Mouse (Mus musculus): ENCODE results near the gene Man1a2. TPM values are rescaled to one million over a fixed set of nuclear protein-coding genes. Genes with fewer than 3 reads are reported as not detected.

Gene Man1a2
- polyA plus RNA-seq, 1 experiment from 2014 or later = 42.4 TPM

DNA sequence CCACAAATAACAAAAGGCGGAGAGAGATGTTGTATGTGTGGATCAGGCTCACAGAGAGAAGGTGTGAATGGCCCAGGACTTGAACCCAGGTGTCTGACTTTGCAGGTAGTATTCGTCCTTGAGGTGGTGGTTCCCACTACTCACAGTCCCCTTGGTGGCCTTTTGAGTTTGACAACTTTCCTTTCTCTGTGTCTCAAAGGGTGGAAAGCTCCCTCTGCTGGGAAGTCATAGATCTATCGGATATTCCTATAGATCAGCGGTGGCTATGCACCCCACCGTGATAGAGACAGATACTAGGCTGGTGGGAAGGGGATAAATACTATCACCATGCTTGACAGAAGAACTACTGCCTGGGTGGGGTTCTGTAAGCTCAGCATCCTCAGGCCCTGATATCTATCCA lies 130.5 kb downstream of the Man1a2 start:
- Histone ChIP-seq H3K4me3 (replicated peaks) (no peak overlapping the region), H3K9me3 (replicated peaks) (no peaks in the 10 kb centered on the region), H3K27ac (replicated peaks) (no peak overlapping the region), H3K4me2 (no peak overlapping the region), H3K9ac (replicated peaks) (no peak overlapping the region), H3K4me1 (no peaks in the 10 kb centered on the region), H3K27me3 (replicated peaks) (no peaks in the 10 kb centered on the region), H3K36me3 (no peaks in the 10 kb centered on the region)
- WGBS = 49% methylated on average over 5 of the region's 5 CpGs
- no peak; the same call in 1 of the 2 replicates for ATAC-seq (ENCODE audit: low FRiP score)

DNA sequence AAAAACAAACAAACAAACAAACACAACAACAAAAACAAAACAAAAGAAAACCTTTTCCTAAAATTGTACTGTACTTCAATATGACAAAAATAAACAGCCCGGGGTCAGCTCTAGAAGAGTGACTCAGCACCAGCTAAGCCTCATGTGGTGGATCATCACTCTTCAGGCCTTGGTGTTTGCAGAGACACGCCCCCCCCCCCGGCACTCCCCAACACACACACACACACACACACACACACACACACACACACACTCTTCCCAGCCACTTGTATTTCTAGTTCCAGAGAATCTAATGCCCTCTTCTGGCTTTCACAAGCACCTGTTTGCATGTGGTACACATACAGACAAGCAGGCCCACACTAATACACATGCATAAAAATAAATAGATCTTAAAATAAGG lies 133.1 kb downstream of the Man1a2 start:
- H3K27ac ChIP-seq (replicated peaks) = no peak overlapping the region
- WGBS = 94% methylated on average over 1 of the region's 3 CpGs

DNA sequence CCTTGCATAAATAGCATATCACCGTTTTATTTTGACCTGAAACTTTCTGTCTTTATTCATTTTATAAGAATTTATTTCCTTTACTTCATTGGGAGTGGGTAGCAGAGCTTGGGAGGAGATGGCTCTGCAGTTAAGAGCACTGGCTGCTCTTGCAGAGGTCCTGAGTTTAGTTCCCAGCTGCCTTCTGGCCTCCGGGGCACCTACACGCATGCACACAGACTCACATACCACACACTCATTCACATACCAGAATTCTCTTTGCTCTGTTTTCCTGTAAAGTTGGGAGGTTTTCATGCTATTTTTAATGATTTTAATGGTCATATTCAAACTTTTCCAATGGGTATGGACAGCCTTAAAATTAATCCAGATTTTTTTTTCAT lies 137.4 kb downstream of the Man1a2 start:
- no peak overlapping the region for H3K27ac ChIP-seq (replicated peaks)

More for the DNA sequence above, 133.1 kb downstream of the Man1a2 start:
- Histone ChIP-seq H3K27me3 (replicated peaks) (no peaks in the 10 kb centered on the region), H3K9ac (replicated peaks) (no peak overlapping the region), H3K36me3 (no peaks in the 10 kb centered on the region), H3K9me3 (replicated peaks) (no peaks in the 10 kb centered on the region), H3K4me1 (no peaks in the 10 kb centered on the region), H3K4me2 (no peak overlapping the region), H3K4me3 (replicated peaks) (no peak overlapping the region)
- ATAC-seq (ENCODE audit: low FRiP score) = no peak

DNA sequence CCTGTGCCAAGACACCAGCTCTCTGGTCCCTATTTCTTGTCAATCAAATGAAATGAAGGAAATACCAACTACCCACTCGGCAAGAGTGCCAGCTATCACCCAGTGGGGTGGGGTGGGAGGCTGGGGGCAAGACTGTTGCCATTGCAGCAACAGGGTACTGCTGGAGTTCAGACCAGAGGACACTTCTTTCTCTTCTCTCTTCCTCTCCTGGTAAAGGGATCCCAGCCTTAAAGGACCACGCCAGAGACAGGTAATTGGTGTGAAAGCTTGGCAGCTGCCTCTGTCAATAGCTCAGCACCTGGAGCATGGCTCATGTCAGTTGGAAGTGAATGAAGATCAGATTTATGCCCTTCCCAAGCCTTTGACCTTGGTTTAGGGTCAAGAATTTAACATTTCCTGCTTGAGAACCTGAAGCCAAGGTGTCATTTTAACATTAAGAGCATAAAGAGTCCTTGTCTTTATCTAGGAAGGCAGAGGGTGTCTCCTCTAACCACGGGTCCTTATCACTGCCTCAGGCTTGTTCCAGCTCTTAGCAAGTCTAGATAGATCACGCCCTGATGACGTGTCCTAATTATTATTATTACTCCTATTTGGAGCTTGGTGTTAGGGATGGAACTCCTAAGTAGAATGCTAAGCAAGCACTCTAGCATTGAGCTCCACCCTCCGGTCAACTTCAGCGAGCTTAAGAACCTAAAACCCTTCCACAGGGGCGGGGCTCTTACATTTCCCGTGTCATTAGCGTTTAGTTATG lies 138.0 kb downstream of the Man1a2 start:
- no peak for ATAC-seq (ENCODE audit: low FRiP score)
- 88% methylated on average over 10 of the region's 10 CpGs for WGBS
- Histone ChIP-seq H3K9ac (replicated peaks) (no peak overlapping the region), H3K9me3 (replicated peaks) (no peaks in the 10 kb centered on the region), H3K27ac (replicated peaks) (no peak overlapping the region), H3K36me3 (no peaks in the 10 kb centered on the region), H3K4me2 (no peak overlapping the region), H3K4me3 (replicated peaks) (no peak overlapping the region), H3K4me1 (no peaks in the 10 kb centered on the region), H3K27me3 (replicated peaks) (no peaks in the 10 kb centered on the region)

More for the DNA sequence above, 137.4 kb downstream of the Man1a2 start:
- Histone ChIP-seq H3K27me3 (replicated peaks) (no peaks in the 10 kb centered on the region), H3K4me3 (replicated peaks) (no peak overlapping the region), H3K4me2 (no peak overlapping the region), H3K4me1 (no peaks in the 10 kb centered on the region), H3K9ac (replicated peaks) (no peak overlapping the region), H3K36me3 (no peaks in the 10 kb centered on the region), H3K9me3 (replicated peaks) (no peaks in the 10 kb centered on the region)
- no peak for ATAC-seq (ENCODE audit: low FRiP score)
- 87% methylated on average over 3 of the region's 3 CpGs for WGBS

DNA sequence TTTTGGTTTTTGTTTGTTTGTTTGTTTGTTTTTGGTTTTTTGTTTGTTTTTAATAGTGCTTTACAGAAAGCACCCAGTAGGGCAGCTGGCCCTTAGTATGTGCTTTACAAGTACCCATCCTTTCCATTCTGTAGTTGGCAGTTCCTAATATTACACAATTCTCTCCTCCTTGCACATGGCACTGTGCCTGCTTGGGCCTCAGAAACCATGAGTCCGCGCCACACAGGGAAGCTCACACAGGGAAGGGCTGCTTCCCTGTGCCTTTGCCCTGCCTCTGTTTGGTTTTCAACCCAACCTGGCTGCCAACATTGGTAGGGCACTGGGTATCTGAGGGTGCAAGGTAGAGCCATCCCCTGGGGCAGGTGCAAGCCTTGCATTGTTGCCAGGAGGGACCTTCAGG lies 148.6 kb downstream of the Man1a2 start:
- Histone ChIP-seq H3K4me2 (no peak overlapping the region), H3K4me1 (no peaks in the 10 kb centered on the region), H3K9me3 (replicated peaks) (no peaks in the 10 kb centered on the region), H3K27ac (replicated peaks) (no peak overlapping the region), H3K36me3 (no peaks in the 10 kb centered on the region), H3K27me3 (replicated peaks) (no peaks in the 10 kb centered on the region), H3K9ac (replicated peaks) (no peak overlapping the region), H3K4me3 (replicated peaks) (no peak overlapping the region)
- ATAC-seq (ENCODE audit: low FRiP score) = no peak
- WGBS = 100% methylated on average over 2 of the region's 2 CpGs

DNA sequence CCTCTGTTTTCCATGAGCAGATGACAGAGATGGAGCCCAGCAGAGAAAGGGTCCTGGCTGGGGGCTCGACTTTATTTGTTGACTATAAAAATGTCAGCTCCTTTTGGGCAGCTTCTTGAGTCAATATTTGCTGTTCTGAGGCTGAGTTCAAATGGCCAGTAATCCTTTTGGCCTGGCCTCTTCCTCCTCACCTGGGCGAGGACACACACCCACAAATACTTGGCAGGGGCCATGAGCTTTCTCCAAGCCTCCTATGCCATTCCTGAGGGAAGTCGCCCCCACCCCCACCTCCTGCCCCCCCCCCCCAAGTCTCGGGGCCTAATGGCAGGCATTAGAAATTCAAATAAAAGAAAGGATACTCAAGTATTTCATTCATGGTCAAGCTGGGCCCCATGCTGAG lies 149.4 kb downstream of the Man1a2 start:
- WGBS = 72% methylated on average over 4 of the region's 4 CpGs
- no peak overlapping the region for H3K27ac ChIP-seq (replicated peaks)
- H3K27me3 ChIP-seq (replicated peaks) = no peaks in the 10 kb centered on the region
- H3K9ac ChIP-seq (replicated peaks) = no peak overlapping the region
- H3K36me3 ChIP-seq = no peaks in the 10 kb centered on the region
- no peaks in the 10 kb centered on the region for H3K4me1 ChIP-seq
- no peak for ATAC-seq (ENCODE audit: low FRiP score)
- no peak overlapping the region for H3K4me2 ChIP-seq
- H3K4me3 ChIP-seq (replicated peaks) = no peak overlapping the region
- no peaks in the 10 kb centered on the region for H3K9me3 ChIP-seq (replicated peaks)

DNA sequence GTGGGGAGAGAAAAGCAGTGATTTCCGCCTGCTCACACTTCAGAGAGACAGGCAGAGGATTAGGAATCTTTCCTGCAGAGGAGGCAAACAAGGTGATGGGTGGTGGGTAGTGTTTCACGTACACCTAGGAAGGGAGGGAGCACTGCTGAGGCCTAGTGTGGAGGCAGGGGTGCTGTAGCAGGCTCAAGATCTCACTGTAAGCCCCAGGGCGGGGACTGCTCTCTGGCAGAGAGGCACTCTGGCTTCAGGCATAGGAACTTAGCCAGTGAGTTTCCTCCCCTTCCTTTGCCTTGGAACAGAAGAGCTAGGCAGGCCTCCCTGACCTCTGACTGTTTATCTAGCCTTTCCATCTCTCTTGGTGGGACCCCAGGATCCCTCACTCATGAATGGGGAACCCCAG lies 150.0 kb downstream of the Man1a2 start:
- no peak for ATAC-seq (ENCODE audit: low FRiP score)
- Histone ChIP-seq H3K36me3 (no peaks in the 10 kb centered on the region), H3K9ac (replicated peaks) (no peak overlapping the region), H3K4me3 (replicated peaks) (no peak overlapping the region), H3K27me3 (replicated peaks) (no peaks in the 10 kb centered on the region), H3K9me3 (replicated peaks) (no peaks in the 10 kb centered on the region), H3K4me2 (no peak overlapping the region), H3K4me1 (no peaks in the 10 kb centered on the region), H3K27ac (replicated peaks) (no peak overlapping the region)
- WGBS = 65% methylated on average over 3 of the region's 3 CpGs

DNA sequence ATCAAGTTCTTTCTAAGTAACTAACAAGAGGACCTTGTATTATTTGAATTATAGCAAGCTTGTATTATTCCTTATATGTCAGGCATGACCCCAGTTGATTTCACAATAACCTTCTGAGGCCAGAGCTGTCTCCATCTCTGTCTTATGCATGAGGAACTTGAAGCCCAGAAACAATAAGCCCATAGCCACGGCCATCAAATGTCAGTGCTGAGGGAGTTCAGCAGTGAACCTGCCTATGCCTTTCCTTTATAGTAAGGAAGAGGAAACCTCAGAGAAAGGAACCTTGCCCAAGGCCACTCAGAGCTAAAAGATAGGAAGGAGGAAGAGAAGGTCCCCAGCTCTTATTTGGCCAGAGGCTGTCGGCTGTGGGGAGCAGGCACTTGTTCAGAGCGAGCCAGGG lies 150.9 kb downstream of the Man1a2 start:
- 84% methylated on average over 3 of the region's 3 CpGs for WGBS
- H3K9me3 ChIP-seq (replicated peaks) = no peaks in the 10 kb centered on the region
- no peak overlapping the region for H3K4me3 ChIP-seq (replicated peaks)
- no peaks in the 10 kb centered on the region for H3K27me3 ChIP-seq (replicated peaks)
- no peak overlapping the region for H3K9ac ChIP-seq (replicated peaks)
- H3K36me3 ChIP-seq = no peaks in the 10 kb centered on the region
- no peaks in the 10 kb centered on the region for H3K4me1 ChIP-seq
- H3K27ac ChIP-seq (replicated peaks) = no peak overlapping the region
- H3K4me2 ChIP-seq = no peak overlapping the region
- ATAC-seq (ENCODE audit: low FRiP score) = no peak

DNA sequence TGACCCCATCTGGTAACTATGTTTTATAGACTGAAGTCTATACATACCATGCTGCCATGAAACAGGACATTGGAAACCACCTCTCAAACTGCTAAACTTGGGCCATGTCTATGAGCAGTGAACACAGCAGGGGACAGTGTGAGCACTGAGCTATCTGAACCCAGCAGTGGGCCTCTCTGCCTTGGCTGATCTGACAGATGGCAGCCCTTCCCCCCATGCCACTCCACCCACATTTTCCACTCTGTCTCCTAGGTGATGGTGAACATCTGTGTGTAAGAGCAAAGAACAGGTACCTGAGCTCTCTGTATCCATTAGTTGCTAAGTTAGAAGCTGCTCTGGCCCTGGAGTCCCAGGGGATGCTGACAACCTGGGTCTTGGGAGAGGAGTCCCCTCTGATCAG lies 151.9 kb downstream of the Man1a2 start:
- H3K9me3 ChIP-seq (replicated peaks) = no peaks in the 10 kb centered on the region
- ATAC-seq (ENCODE audit: low FRiP score) = no peak
- H3K4me2 ChIP-seq = no peak overlapping the region
- no peaks in the 10 kb centered on the region for H3K4me1 ChIP-seq
- no peak overlapping the region for H3K27ac ChIP-seq (replicated peaks)
- no peak overlapping the region for H3K9ac ChIP-seq (replicated peaks)
- no peaks in the 10 kb centered on the region for H3K27me3 ChIP-seq (replicated peaks)
- no peak overlapping the region for H3K4me3 ChIP-seq (replicated peaks)
- H3K36me3 ChIP-seq = no peaks in the 10 kb centered on the region

DNA sequence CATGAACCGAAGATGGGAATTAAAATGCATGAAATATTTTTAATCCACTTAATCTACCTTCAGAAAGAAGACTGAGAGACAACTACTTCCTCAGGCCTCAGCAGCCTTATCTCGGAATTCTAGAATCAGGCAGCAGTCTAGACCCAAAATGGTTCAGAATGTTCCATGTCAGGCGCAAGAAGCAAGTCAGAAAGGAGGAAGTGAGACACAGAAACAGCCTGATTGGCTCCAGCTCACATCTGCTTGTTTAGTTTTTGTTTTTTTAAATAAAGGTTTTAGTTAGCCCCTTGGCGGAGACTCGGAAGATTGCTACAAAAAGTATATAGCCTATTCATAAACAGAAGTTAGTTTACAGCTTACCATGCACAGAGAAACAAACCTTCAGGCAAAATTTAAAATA lies 154.4 kb downstream of the Man1a2 start:
- no peaks in the 10 kb centered on the region for H3K9me3 ChIP-seq (replicated peaks)
- no peaks in the 10 kb centered on the region for H3K36me3 ChIP-seq
- no peak for ATAC-seq (ENCODE audit: low FRiP score)
- no peak overlapping the region for H3K4me2 ChIP-seq
- no peaks in the 10 kb centered on the region for H3K4me1 ChIP-seq
- H3K27ac ChIP-seq (replicated peaks) = no peak overlapping the region
- no peaks in the 10 kb centered on the region for H3K27me3 ChIP-seq (replicated peaks)
- WGBS = 95% methylated on average over 5 of the region's 5 CpGs
- H3K9ac ChIP-seq (replicated peaks) = no peak overlapping the region
- no peak overlapping the region for H3K4me3 ChIP-seq (replicated peaks)

DNA sequence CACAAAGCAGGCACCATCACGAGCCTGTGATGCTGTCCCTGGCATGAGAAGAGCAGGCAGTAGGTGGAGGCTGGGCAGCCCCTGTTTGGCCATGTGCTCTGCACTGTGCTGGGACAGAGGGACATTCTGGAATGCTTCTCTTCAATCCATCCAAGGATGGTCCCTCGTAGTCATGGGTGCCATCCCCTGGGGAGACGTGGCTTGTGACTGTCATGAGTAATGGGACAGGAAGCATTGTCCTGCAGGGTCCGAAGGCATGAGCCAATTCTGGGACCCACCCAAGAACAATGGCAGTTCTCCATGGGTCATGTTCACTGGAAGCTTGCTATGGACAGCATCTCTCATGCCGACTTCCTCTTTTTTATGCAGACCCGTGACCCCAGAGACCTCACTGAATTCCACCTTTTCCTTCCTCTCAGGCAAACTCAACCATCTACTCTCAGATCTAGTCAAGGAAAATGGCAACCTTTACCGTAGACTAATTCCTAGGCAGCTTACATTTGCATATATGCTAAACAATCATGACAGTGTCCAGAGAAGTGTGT lies 155.0 kb downstream of the Man1a2 start:
- ATAC-seq (ENCODE audit: low FRiP score) = no peak
- H3K4me1 ChIP-seq = no peaks in the 10 kb centered on the region
- 81% methylated on average over 7 of the region's 7 CpGs for WGBS
- no peaks in the 10 kb centered on the region for H3K36me3 ChIP-seq
- no peak overlapping the region for H3K9ac ChIP-seq (replicated peaks)
- no peak overlapping the region for H3K4me2 ChIP-seq
- H3K9me3 ChIP-seq (replicated peaks) = no peaks in the 10 kb centered on the region
- H3K27me3 ChIP-seq (replicated peaks) = no peaks in the 10 kb centered on the region
- H3K4me3 ChIP-seq (replicated peaks) = no peak overlapping the region
- H3K27ac ChIP-seq (replicated peaks) = no peak overlapping the region

DNA sequence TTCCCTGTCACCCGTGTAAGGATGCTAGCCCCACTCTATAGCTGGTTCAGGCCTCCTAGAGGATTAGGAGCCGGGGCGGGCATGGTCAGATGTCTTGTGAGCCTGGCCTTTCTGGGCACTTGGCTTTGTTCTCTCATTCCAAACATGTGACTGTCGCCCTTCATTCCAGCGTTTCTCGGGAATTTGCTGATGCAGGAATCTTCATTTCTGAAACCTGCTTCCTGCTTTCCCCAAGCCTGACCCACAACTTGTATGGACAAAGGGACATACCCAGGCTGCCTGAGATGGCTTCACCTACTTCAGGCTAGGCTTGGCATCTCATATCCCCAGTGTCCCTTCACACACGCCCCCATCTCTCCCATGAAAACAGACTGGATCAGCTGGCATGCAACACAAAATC lies 162.6 kb downstream of the Man1a2 start:
- H3K4me3 ChIP-seq (replicated peaks) = no peak overlapping the region

More for the DNA sequence above, 162.6 kb downstream of the Man1a2 start:
- Histone ChIP-seq H3K4me2 (no peak overlapping the region), H3K9ac (replicated peaks) (no peak overlapping the region), H3K27me3 (replicated peaks) (no peaks in the 10 kb centered on the region), H3K36me3 (no peaks in the 10 kb centered on the region), H3K27ac (replicated peaks) (no peak overlapping the region), H3K4me1 (no peaks in the 10 kb centered on the region), H3K9me3 (replicated peaks) (no peaks in the 10 kb centered on the region)
- no peak for ATAC-seq (ENCODE audit: low FRiP score)
- 92% methylated on average over 7 of the region's 7 CpGs for WGBS

Measured in neural tube, embryonic 15.5 days (tissue).